Mouse (Mus musculus) small intestine, adult 2 months (tissue): ENCODE measurements at regions not wholly inside any gene's neighbourhood (a gene's known extent, or its start where the extent isn't known, plus 50 kb on each side); places are given as distances from the start of the nearest gene placed in this dataset.

Experiments used
- H3K27ac ChIP-seq: fragments of 200-500 bp; 2 replicates; pipeline ENCODE4 v1.5.1; 2012; ENCODE audit warnings: low read depth, low read length, control low read depth, inconsistent platforms; ENCODE audit not compliant: insufficient read depth
- H3K27me3 ChIP-seq: fragments of 200-500 bp; 2 replicates; pipeline ENCODE4 v1.6.1; 2012; ENCODE audit warnings: mild to moderate bottlenecking, moderate library complexity, low read length, inconsistent platforms; ENCODE audit not compliant: control insufficient read depth, insufficient read depth
- H3K36me3 ChIP-seq: fragments of 200-500 bp; 2 replicates; pipeline ENCODE4 v1.6.1; 2012; ENCODE audit warnings: mild to moderate bottlenecking, low read length, control low read depth, inconsistent platforms; ENCODE audit not compliant: control insufficient read depth, insufficient read depth
- H3K4me1 ChIP-seq: fragments of 200-500 bp; 2 replicates; pipeline ENCODE4 v1.6.1; 2012; ENCODE audit warnings: low read length, inconsistent platforms, mixed read lengths; ENCODE audit not compliant: control insufficient read depth, insufficient read depth, insufficient read length
- H3K4me3 ChIP-seq: fragments of 200-500 bp; 2 replicates; pipeline ENCODE4 v1.5.1; 2012; ENCODE audit warnings: low read depth, mild to moderate bottlenecking, control low read depth, inconsistent platforms, low read length, moderate library complexity
- CTCF ChIP-seq: fragments of 200-500 bp; IDR thresholded peaks from 2 replicates; pipeline ENCODE4 v1.5.1; 2012; ENCODE audit warnings: low read depth, mild to moderate bottlenecking, control low read depth, inconsistent platforms, low read length, moderate library complexity, mixed read lengths; ENCODE audit not compliant: insufficient replicate concordance, insufficient read length; ENCODE audit errors: extremely low read depth
- POLR2A ChIP-seq: fragments of 200-500 bp; IDR thresholded peaks from 2 replicates; pipeline ENCODE4 v1.6.1; 2012; ENCODE audit warnings: low read depth, mild to moderate bottlenecking, control low read depth, inconsistent platforms, low read length, moderate library complexity
- WGBS: fragments of 180-500 bp; shearing (Covaris S2); methylation state at CpG from one replicate; pipeline ENCODE4 v1.1.7; 2018; 5-methylcytosine and 5-hydroxymethylcytosine counted together

DNA sequence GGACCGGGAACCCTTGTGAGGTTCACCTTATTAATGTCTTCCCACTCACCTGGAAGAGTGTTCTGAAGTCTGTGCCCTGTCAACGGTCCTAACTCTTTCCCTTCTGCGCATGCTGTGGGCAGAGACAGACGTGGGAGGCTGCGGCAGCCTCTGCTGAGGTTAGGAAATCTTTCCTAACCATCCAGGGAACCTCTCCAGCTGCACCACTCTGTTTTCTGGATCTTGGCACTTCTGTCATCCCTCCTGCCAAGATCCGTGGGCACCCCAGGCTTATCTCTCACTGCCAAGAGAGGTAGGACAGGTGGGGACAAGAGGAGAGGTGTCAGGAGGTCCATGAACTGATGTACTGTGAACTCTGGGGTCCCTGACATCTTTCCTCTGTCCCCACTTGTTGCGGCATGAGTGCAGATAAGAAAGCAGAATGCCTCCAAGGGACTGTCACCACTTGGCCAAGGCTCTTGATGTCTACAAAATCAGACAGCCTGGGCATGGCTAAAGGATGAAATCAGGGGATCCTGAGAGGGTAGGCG, 114.8 kb downstream of the Ndufa10 start:
- 82% methylated on average over 8 of the region's 8 CpGs for WGBS

DNA sequence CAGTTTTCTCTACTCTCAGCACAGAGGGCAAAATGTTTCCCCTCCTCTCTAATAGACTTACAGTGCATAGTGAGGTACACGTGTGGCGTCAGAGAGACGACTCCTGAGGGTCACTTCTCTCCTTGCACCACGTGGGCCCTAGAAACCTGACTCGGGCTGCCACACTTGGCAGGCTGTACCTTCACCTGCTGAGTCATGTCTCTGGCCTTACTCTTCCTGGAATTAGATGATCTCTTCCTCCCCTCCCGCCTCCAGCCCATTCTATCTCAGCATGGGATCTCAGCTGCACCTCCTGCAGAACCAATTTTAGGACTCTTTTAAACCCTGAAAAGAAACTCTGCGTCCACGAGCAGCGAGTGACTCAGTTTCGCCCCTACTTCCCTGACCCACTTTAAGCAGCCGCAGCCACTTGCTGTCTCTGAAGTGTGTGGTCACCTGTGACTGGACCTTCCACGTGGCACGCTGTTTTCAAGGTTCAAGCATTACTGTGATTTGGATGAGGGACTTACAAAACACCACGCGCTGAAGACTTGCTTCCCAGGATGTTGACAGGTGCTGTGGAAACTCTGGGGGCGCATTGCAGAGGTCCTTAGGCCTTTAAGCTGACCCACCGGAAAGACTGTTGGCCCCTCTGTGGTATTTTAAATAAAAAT, 125.2 kb downstream of the Ndufa10 start:
- TF ChIP-seq CTCF (no peak), POLR2A (no peak)

More for the DNA sequence above, 114.8 kb downstream of the Ndufa10 start:
- Histone ChIP-seq H3K4me1 (no peaks in the 10 kb centered on the region), H3K27ac (no peak overlapping the region), H3K4me3 (no peak overlapping the region), H3K27me3 (no peaks in the 10 kb centered on the region), H3K36me3 (no peaks in the 10 kb centered on the region)
- no peak for TF ChIP-seq POLR2A
- TF ChIP-seq CTCF, result no peak

DNA sequence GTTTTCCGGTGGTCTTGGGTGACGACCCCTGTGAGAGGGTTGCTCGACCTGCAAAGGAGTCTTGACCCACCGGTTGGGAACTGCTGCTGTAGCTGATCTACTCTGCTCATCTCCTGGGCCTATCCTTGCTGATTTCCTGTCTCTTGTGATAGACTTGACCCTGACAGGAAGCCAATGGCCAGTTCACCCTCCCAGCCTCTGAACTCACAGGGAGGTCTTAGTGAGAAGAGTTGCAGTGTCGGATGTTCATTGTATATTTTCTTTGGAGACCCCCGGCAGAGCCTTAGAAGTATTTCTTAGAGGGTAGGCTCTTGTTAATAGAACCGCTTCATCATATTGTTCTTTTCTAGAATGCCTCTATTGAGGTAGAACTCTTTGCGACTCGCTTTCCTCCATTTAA, 126.0 kb downstream of the Ndufa10 start:
- Histone ChIP-seq H3K36me3 (no peaks in the 10 kb centered on the region), H3K27me3 (no peaks in the 10 kb centered on the region), H3K4me1 (no peaks in the 10 kb centered on the region; the same call in 1 of the 2 replicates), H3K27ac (no peak overlapping the region), H3K4me3 (no peak overlapping the region)
- 86% methylated on average over 9 of the region's 9 CpGs for WGBS
- TF ChIP-seq CTCF (no peak), POLR2A (no peak)

More for the DNA sequence above, 125.2 kb downstream of the Ndufa10 start:
- no peaks in the 10 kb centered on the region for H3K27me3 ChIP-seq
- H3K27ac ChIP-seq, result no peak overlapping the region
- no peaks in the 10 kb centered on the region; the same call in 1 of the 2 replicates for H3K4me1 ChIP-seq
- WGBS, result 58% methylated on average over 17 of the region's 17 CpGs
- H3K36me3 ChIP-seq, result no peaks in the 10 kb centered on the region
- H3K4me3 ChIP-seq, result no peak overlapping the region

DNA sequence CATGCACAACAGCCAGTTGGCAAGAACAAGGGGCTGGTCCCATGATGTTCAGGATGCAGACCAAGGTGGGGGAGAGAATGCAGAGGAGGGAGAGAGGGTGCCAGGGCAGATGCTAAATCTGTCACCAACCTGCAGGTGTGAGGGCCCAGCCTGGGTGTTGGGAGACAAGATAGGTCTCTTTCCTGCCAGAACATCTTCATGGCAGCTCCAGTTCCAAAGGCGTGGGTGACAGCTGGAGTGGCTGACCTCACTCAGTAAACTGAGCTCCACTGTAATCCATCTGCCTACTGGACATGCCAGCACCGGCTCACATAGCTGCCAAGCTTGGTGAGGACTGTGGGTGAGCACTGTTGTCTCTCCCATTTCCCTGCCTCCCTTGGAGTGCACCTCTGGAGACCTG, 129.9 kb downstream of the Ndufa10 start:
- H3K4me1 ChIP-seq, result no peaks in the 10 kb centered on the region; the same call in 1 of the 2 replicates
- H3K4me3 ChIP-seq, result no peak overlapping the region
- no peaks in the 10 kb centered on the region for H3K27me3 ChIP-seq
- no peak overlapping the region for H3K27ac ChIP-seq
- H3K36me3 ChIP-seq, result no peaks in the 10 kb centered on the region
- WGBS, result 85% methylated on average over 2 of the region's 2 CpGs
- no peak for TF ChIP-seq CTCF
- TF ChIP-seq POLR2A, result no peak

DNA sequence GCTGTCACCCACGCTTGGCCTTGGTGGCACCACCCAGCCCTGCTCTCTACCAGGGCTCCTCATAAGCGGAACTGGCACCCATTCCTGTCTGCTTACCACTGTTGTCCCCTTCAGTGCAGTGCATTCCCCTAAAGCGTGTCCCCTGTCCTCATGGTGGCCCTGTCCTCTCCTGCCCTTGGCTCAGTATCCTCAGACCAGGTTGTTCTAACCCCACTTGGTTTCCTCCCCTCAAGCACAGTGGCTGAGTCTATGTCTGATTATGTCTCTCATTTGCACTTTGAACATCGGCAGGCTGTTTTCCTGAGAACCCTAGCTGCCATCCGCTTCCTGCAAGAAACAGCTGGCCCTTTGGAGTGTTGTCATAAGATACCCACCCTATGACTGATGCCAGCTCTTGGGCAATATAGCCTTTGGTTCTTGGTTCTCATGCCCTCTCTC, 130.5 kb downstream of the Ndufa10 start:
- no peaks in the 10 kb centered on the region; the same call in 1 of the 2 replicates for H3K4me1 ChIP-seq
- H3K27ac ChIP-seq, result no peak overlapping the region
- no peaks in the 10 kb centered on the region for H3K27me3 ChIP-seq
- no peak for TF ChIP-seq POLR2A
- no peak for TF ChIP-seq CTCF
- 67% methylated on average over 5 of the region's 5 CpGs for WGBS
- no peaks in the 10 kb centered on the region for H3K36me3 ChIP-seq
- H3K4me3 ChIP-seq, result no peak overlapping the region

DNA sequence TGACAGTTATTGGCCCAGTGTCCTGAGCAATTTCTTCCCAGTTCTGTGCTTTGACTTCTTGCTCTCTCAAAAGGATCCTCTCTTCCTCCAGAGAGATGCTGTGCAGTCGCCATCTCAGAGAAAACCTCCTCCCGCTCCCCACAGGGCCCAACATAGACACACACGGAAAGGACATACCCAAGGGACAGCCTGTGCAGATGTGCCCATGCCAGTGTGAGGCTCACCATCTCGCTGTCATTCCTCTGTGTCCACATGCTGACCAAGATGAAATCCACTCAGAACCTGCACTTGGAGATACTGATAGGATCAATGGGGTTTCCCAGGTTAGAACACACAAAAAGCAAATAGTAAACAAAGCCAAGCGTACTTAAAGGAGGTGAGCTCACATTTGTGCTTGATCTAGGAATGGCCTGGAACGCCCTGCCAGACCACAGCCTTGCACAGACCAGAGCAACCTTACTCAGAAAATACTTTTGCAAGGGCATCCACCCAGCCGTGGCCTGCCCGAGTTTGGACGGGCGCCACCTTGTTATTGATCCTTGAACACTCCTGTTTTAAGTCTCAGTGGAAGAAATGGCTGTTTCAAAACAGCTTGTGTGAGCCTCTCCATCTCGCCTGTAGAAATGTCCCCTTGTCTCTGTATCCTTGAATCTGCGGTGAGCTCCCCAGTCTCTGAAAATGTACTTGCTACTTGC, 131.7 kb downstream of the Ndufa10 start:
- H3K27me3 ChIP-seq, result no peaks in the 10 kb centered on the region
- no peaks in the 10 kb centered on the region; the same call in 1 of the 2 replicates for H3K4me1 ChIP-seq
- no peak for TF ChIP-seq CTCF
- no peak overlapping the region for H3K4me3 ChIP-seq
- 73% methylated on average over 12 of the region's 12 CpGs for WGBS
- no peak overlapping the region for H3K27ac ChIP-seq
- H3K36me3 ChIP-seq, result no peaks in the 10 kb centered on the region

DNA sequence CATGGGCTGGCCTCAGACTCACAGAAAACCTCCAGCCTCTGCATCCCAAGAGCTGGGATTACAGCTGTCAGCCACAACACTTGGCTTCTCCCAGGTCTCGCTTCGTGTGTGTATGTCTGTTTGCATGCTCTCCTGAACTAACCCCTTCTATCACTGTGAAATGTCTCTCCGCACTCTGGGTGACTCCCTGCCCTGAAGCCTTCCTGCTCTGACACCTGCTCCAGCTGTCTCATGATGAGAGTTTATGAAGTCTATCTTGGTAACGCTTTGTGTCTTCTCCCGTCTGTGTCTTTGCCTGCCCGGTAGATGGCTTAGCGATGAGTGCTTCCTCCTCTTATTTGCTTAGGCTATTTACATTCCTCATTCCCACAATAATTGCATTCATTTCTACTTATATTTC, 133.0 kb downstream of the Ndufa10 start:
- H3K4me3 ChIP-seq, result no peak overlapping the region
- H3K36me3 ChIP-seq, result no peaks in the 10 kb centered on the region
- no peak overlapping the region for H3K27ac ChIP-seq
- WGBS, result 63% methylated on average over 7 of the region's 7 CpGs
- no peaks in the 10 kb centered on the region; the same call in 1 of the 2 replicates for H3K4me1 ChIP-seq
- no peaks in the 10 kb centered on the region for H3K27me3 ChIP-seq
- TF ChIP-seq CTCF (no peak), POLR2A (no peak)
